Mouse (Mus musculus) liver, adult 2 months (tissue): Measurements from ENCODE around the gene Trappc1. TPM values are rescaled to one million over a fixed set of nuclear protein-coding genes. Genes with fewer than 3 reads are reported as not detected.
A peak's percentile ranks its signal among the peaks of the same experiment; 100 is the strongest.

ENCODE experiments used
- DNase-seq: peaks from one replicate; pipeline ENCODE4 v3.0.0-alpha.2; 2011; ENCODE audit warnings: low read depth, low spot score; ENCODE audit errors: extremely low read depth
- H3K27ac ChIP-seq: fragments of 200-500 bp; replicated peaks from 2 replicates; pipeline ENCODE4 v1.5.1; 2012; ENCODE audit warnings: low read depth, mild to moderate bottlenecking, control low read depth, inconsistent platforms, low read length; ENCODE audit not compliant: insufficient read depth
- H3K27me3 ChIP-seq: fragments of 200-500 bp; 2 replicates; pipeline ENCODE4 v1.6.1; 2012; ENCODE audit warnings: mild to moderate bottlenecking, moderate library complexity, low read length, inconsistent platforms; ENCODE audit not compliant: control insufficient read depth, insufficient read depth
- H3K36me3 ChIP-seq: fragments of 200-500 bp; 2 replicates; pipeline ENCODE4 v1.6.1; 2012; ENCODE audit warnings: low read length, inconsistent platforms; ENCODE audit not compliant: control insufficient read depth, insufficient read depth
- H3K4me1 ChIP-seq: fragments of 200-500 bp; 2 replicates; pipeline ENCODE4 v1.6.1; 2011; ENCODE audit warnings: low read length; ENCODE audit not compliant: control insufficient read depth, insufficient read depth
- H3K4me3 ChIP-seq: fragments of 200-500 bp; 2 replicates; pipeline ENCODE4 v1.5.1; 2011; ENCODE audit warnings: low read depth, mild to moderate bottlenecking, control low read depth, low read length, moderate library complexity; ENCODE audit not compliant: insufficient read depth
- H3K79me2 ChIP-seq: fragments of 200-500 bp; 2 replicates; pipeline ENCODE4 v1.6.1; 2012; ENCODE audit warnings: inconsistent platforms, mild to moderate bottlenecking, low read length, moderate library complexity; ENCODE audit not compliant: control insufficient read depth, insufficient read depth
- H3K9ac ChIP-seq: fragments of 200-500 bp; 2 replicates; pipeline ENCODE4 v1.6.1; 2012; ENCODE audit warnings: low read depth, mild to moderate bottlenecking, control low read depth, inconsistent platforms, low read length
- CTCF ChIP-seq: fragments of 200-500 bp; IDR thresholded peaks from 2 replicates; pipeline ENCODE4 v1.5.1; 2011; ENCODE audit warnings: low read depth, low read length, control low read depth
- POLR2A ChIP-seq: fragments of 200-500 bp; IDR thresholded peaks from 2 replicates; pipeline ENCODE4 v1.6.1; 2011; ENCODE audit warnings: low read length, control low read depth; ENCODE audit not compliant: insufficient read depth; ENCODE audit errors: extremely low read depth
- WGBS: fragments of 180-500 bp; shearing (Covaris S2); methylation state at CpG from one replicate; pipeline ENCODE4 v1.1.7; 2018; 5-methylcytosine and 5-hydroxymethylcytosine counted together
- polyA plus RNA-seq: library from polyadenylated mRNA; depleted of rRNA; stranded (reverse); fragments of >200 nt; gene quantifications from 2 replicates; pipeline ENCODE4 v1.2.3, GENCODE M21; 2012
- total RNA-seq: library from RNA; depleted of rRNA; stranded (reverse); fragments of >200 nt; gene quantifications from 2 replicates; pipeline ENCODE4 v1.2.3, GENCODE M21; 2014

Trappc1 gene
- total and polyA plus RNA-seq, 2 experiments = 35.1 to 37.5 TPM

GRCm38 (mm10) chr11:69364910-69365309 lies 41.1 kb downstream of the Trappc1 start:
- Histone ChIP-seq H3K27me3 (no peaks in the 10 kb centered on the region), H3K4me1 (peaks cover 22% of the 10 kb centered on the region)

DNA sequence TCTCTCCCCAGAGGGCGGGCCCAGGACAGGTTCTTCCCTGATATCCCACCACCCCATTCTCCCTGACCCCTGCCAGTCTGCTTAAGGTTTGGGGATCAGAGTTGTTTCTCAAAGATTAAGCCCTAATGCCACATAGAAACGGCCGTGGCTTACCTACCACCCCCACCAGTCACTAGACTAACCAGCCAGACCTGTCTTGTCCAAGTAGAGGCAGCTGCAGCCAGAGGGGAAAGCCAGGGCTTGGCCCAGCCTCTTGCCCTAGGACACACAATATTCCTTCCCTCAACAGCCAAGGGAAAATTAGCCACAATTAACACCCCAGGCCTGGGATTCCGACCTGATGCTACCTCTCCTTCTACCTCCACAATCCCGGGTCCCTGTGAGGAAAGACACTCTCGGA lies 41.9 kb downstream of the Trappc1 start:
- Histone ChIP-seq H3K27me3 (no peaks in the 10 kb centered on the region), H3K4me3 (peak overlapping the region; percentile 45; the same call in 1 of the 2 replicates), H3K36me3 (peaks cover 19% of the 10 kb centered on the region; the same call in 1 of the 2 replicates), H3K27ac (peak overlapping the region; percentile 89), H3K4me1 (peaks cover 22% of the 10 kb centered on the region), H3K79me2 (peaks cover 8% of the 10 kb centered on the region; the same call in 1 of the 2 replicates), H3K9ac (peak overlapping the region; percentile 60)
- TF ChIP-seq POLR2A (no peak), CTCF (no peak)
- 21% methylated on average over 6 of the region's 6 CpGs for WGBS
- DNase-seq = no peak

More at GRCm38 (mm10) chr11:69364910-69365309, 41.1 kb downstream of the Trappc1 start:
- peak; percentile 97 for DNase-seq
- peak overlapping the region; percentile 37 for H3K4me3 ChIP-seq
- no peak for TF ChIP-seq CTCF
- TF ChIP-seq POLR2A = 0 out of 2 replicates have a peak, but pooled peaks have one; percentile 16
- peaks cover 8% of the 10 kb centered on the region; the same call in 1 of the 2 replicates for H3K79me2 ChIP-seq
- peak overlapping the region; percentile 95 for H3K27ac ChIP-seq
- 0% methylated on average over 6 of the region's 6 CpGs for WGBS
- peaks cover 23% of the 10 kb centered on the region; the same call in 1 of the 2 replicates for H3K36me3 ChIP-seq
- peak overlapping the region; percentile 63; the same call in 1 of the 2 replicates for H3K9ac ChIP-seq

DNA sequence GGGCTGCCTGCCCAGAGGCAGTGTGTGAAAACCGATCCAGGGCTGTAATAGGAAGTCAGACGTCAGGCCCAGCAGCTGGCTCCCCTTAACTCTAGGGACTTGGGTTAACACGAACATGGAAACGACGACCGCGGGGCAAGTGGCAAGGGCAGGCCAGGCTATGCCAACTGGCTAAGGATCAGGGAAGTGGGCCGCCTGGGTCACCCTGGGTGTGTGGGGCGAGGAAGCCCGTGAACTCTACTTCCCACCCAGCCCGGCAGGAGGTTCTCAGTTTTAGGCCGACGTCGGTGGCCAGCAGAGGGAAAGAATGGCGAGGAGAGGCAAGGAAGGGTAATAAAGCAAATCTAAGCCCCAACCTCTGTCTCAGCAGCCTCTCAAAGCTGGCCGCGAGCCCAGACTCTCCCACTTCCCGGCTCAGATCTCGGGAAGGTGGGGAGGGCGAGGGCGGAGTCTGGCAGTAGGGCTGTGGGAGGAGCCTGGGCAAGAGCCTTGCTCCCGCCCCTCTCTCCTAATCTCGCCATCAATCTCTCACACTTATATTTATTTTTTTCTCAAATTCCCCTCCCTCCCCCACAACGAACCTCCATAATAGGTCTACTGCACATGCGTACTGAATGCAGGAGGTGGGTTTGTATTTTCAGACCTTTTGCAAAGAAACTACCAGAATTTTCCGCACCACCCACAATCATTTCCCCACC lies 42.5 kb downstream of the Trappc1 start:
- peaks cover 14% of the 10 kb centered on the region; the same call in 1 of the 2 replicates for H3K36me3 ChIP-seq
- peaks cover 8% of the 10 kb centered on the region; the same call in 1 of the 2 replicates for H3K79me2 ChIP-seq
- DNase-seq = peak; percentile 90
- H3K27ac ChIP-seq = peak overlapping the region; percentile 89
- peaks cover 22% of the 10 kb centered on the region for H3K4me1 ChIP-seq
- peak overlapping the region; percentile 45 for H3K4me3 ChIP-seq
- no peaks in the 10 kb centered on the region for H3K27me3 ChIP-seq
- WGBS = 1% methylated on average over 26 of the region's 26 CpGs
- no peak for TF ChIP-seq CTCF
- TF ChIP-seq POLR2A = 0 out of 2 replicates have a peak, but pooled peaks have one; percentile 18
- H3K9ac ChIP-seq = peak overlapping the region; percentile 60

DNA sequence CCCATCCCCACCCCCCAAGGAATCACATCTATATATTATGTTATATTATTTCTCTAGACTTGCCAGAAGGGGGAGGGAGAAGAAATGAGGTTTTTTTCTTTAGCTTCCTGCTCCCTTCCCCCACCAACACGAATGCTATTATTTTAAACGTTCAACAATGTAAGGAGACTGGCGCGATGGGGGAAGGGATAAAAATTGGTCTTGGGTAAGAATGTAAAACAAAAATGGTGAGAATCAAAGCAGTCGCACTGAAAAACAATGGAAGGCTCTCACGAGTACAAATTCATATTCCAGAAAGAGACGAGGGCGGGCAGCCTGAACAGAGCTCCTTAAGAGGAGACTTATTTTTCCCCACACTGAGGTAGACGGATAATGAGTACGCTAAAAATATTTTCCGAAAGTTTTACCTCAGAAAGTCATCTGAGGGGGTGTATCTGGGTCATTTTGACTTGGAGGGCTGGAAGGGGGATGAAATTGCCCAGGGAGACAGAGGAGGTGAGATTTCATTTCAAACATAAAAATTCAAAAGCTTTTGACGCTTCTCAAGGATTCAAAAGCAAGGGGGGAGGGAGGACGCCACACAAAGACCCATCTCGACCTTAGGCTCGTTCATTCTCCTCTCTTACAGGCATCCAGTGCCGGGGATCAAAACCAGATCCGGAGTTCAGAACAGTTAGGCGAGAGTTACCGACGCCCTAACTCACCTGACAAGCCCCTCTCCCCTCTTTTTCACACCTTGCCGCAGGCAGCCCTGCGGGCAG lies 43.3 kb downstream of the Trappc1 start:
- no peak for DNase-seq
- Histone ChIP-seq H3K27ac (peak overlapping the region; percentile 84), H3K4me1 (peaks cover 22% of the 10 kb centered on the region), H3K79me2 (peaks cover 8% of the 10 kb centered on the region; the same call in 1 of the 2 replicates), H3K36me3 (peaks cover 9% of the 10 kb centered on the region; the same call in 1 of the 2 replicates), H3K27me3 (no peaks in the 10 kb centered on the region), H3K4me3 (peak overlapping the region; percentile 13; the same call in 1 of the 2 replicates), H3K9ac (peak overlapping the region; percentile 62)
- TF ChIP-seq CTCF = no peak
- TF ChIP-seq POLR2A = no peak
- 1% methylated on average over 22 of the region's 22 CpGs for WGBS

GRCm38 (mm10) chr11:69367616-69368355 lies 44.0 kb downstream of the Trappc1 start:
- peaks cover 5% of the 10 kb centered on the region; the same call in 1 of the 2 replicates for H3K79me2 ChIP-seq
- WGBS = 3% methylated on average over 22 of the region's 22 CpGs
- peak overlapping the region; percentile 84 for H3K27ac ChIP-seq
- peaks cover 22% of the 10 kb centered on the region for H3K4me1 ChIP-seq
- no peaks in the 10 kb centered on the region for H3K27me3 ChIP-seq
- no peak for TF ChIP-seq POLR2A
- no peak for TF ChIP-seq CTCF
- H3K4me3 ChIP-seq = peak overlapping the region; percentile 81
- peak; percentile 53 for DNase-seq
- peak overlapping the region; percentile 97 for H3K9ac ChIP-seq
- peaks cover 3% of the 10 kb centered on the region; the same call in 1 of the 2 replicates for H3K36me3 ChIP-seq
